ENCODE assay signal across 26 mouse cellular contexts in the genomic region with DNA sequence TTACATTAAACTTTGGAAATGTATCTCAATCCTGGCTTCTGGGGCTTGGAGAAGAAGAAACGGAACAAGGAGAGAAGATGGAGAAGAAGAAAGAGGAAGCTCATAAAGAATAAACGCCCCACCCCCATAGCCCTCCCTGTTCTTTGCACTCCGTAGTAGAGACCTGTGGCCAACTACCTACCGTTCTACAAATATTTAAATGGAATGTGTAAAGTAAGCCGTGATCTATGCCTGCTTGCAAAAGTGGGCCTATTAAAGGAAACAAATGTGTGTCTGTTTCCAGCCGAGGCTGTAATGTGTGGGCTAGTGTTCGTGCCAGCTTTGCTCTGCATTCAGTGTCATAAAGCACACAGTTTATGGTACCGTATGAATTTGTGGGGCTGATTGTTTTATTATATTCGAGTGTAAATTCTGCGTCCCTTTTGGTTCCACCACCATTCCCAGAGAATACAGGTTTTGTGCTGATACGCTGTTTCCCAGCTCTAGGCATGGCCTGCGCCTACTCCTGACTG.
DNase-seq lines count a peak whose midpoint lies in the region; ATAC-seq and TF ChIP-seq lines count a peak whose summit lies in the region.
"Had no signal": no experiment of that assay in that cellular context is flagged by ENCODE, and none has a peak within 500 bp of the region (broad histone marks: within the 10 kb centered on the region; RNA-seq: fewer than 3 reads in every experiment).

No protein-coding gene starts in this region.

- H3K36me3 ChIP-seq in lung, embryonic 16.5 days (ENCODE audit: control insufficient read depth, insufficient read depth, low read length), result no peaks in the 10 kb centered on the region
- no peaks in the 10 kb centered on the region for H3K36me3 ChIP-seq in intestine, embryonic 15.5 days
- H3K36me3 ChIP-seq in limb, embryonic 14.5 days (ENCODE audit: control insufficient read depth, insufficient read depth, low read length), result no peaks in the 10 kb centered on the region
- no peaks in the 10 kb centered on the region for H3K36me3 ChIP-seq in liver, postnatal 0 days (replicated peaks; ENCODE audit: insufficient read depth, low read length)
- H3K36me3 ChIP-seq: forebrain, embryonic 10.5 days; heart, embryonic 15.5 days; hindbrain, embryonic 10.5 days; liver, embryonic 13.5 days; midbrain, embryonic 12.5 days; neural tube, embryonic 12.5 days had no signal

- H3K27me3 ChIP-seq in lung, embryonic 16.5 days (ENCODE audit: control insufficient read depth, insufficient read depth, low read depth, low read length), result peaks cover 4% of the 10 kb centered on the region; the same call in 1 of the 2 replicates
- no peaks in the 10 kb centered on the region for H3K27me3 ChIP-seq in intestine, embryonic 15.5 days (replicated peaks)
- H3K27me3 ChIP-seq in limb, embryonic 14.5 days (ENCODE audit: control insufficient read depth, insufficient read depth, low read length), result no peaks in the 10 kb centered on the region
- no peaks in the 10 kb centered on the region for H3K27me3 ChIP-seq in liver, postnatal 0 days (ENCODE audit: insufficient read depth, low read length)
- H3K27me3 ChIP-seq: heart, embryonic 15.5 days; liver, embryonic 13.5 days; midbrain, embryonic 12.5 days; neural tube, embryonic 12.5 days had no signal

- no peak overlapping the region for H3K4me2 ChIP-seq in lung, embryonic 16.5 days (ENCODE audit: low read depth, low read length)
- H3K4me2 ChIP-seq in intestine, embryonic 15.5 days (replicated peaks), result no peak overlapping the region
- no peak overlapping the region; the same call in 1 of the 2 replicates for H3K4me2 ChIP-seq in limb, embryonic 14.5 days (replicated peaks; ENCODE audit: low read depth, low read length, severe bottlenecking)
- no peak overlapping the region for H3K4me2 ChIP-seq in liver, postnatal 0 days (ENCODE audit: low read depth, low read length)
- H3K4me2 ChIP-seq: heart, embryonic 15.5 days; liver, embryonic 13.5 days; midbrain, embryonic 12.5 days; neural tube, embryonic 12.5 days had no signal

- peak; percentile 59 for DNase-seq in heart, adult 11 months
- no peak for DNase-seq in heart, postnatal 25 days (ENCODE audit: low spot score)
- no peak for DNase-seq in lung, postnatal 36 days
- no peak for DNase-seq in limb, embryonic 14.5 days (ENCODE audit: low spot score)
- DNase-seq in liver, postnatal 0 days, result no peak
- DNase-seq in heart, postnatal 14 days, result no peak
- DNase-seq: adrenal gland, postnatal 25 days; cerebellum, adult 8-10 months; gastrocnemius, postnatal 36 days; kidney, postnatal 4 days; liver, embryonic 13.5 days; lung, postnatal 10 days; right cerebral cortex, adult 18-20 months; right cerebral cortex, postnatal 4 days; thymus, adult 18-20 months had no signal

- H3K4me3 ChIP-seq in lung, embryonic 16.5 days (ENCODE audit: low read length), result no peak overlapping the region
- no peak overlapping the region for H3K4me3 ChIP-seq in intestine, embryonic 15.5 days (replicated peaks)
- H3K4me3 ChIP-seq in limb, embryonic 14.5 days (replicated peaks; ENCODE audit: low read length), result no peak overlapping the region
- no peak overlapping the region for H3K4me3 ChIP-seq in liver, postnatal 0 days (ENCODE audit: low read depth, low read length)
- H3K4me3 ChIP-seq: forebrain, embryonic 10.5 days; heart, embryonic 15.5 days; hindbrain, embryonic 10.5 days; left cerebral cortex, adult 2 months; liver, embryonic 13.5 days; midbrain, embryonic 12.5 days; neural tube, embryonic 12.5 days had no signal

- intact Hi-C loops in heart, postnatal 25 days (cut with DNase I), result no loop called here
- intact Hi-C loops in heart, postnatal 14 days (cut with DNase I), result no loop called here

- TF ChIP-seq CTCF in liver, postnatal 0 days (IDR thresholded peaks at IDR 0.05; ENCODE audit: low read depth), result no peak

- TF ChIP-seq EP300 in liver, postnatal 0 days (IDR thresholded peaks at IDR 0.05; ENCODE audit: low read depth), result no peak

- ATAC-seq in lung, embryonic 16.5 days (ENCODE audit: low read depth), result peak; percentile 51; the same call in 1 of the 2 replicates
- peak; percentile 75 for ATAC-seq in intestine, embryonic 15.5 days
- peak; percentile 50 for ATAC-seq in limb, embryonic 14.5 days (ENCODE audit: low FRiP score, low read depth)
- ATAC-seq in liver, postnatal 0 days, result no peak
- ATAC-seq: CD4-positive, CD25-positive, alpha-beta regulatory T cell, adult 4 months; forebrain, embryonic 16.5 days; inflammation-experienced regulatory T-cells, adult 6 months had no signal

- no peaks in the 10 kb centered on the region for H3K9me3 ChIP-seq in lung, embryonic 16.5 days (ENCODE audit: control insufficient read depth, low read length)
- no peaks in the 10 kb centered on the region for H3K9me3 ChIP-seq in intestine, embryonic 15.5 days
- H3K9me3 ChIP-seq in limb, embryonic 14.5 days (ENCODE audit: control insufficient read depth, low read length), result no peaks in the 10 kb centered on the region
- H3K9me3 ChIP-seq in liver, postnatal 0 days (ENCODE audit: low read length), result no peaks in the 10 kb centered on the region
- H3K9me3 ChIP-seq: forebrain, embryonic 10.5 days; heart, embryonic 15.5 days; hindbrain, embryonic 10.5 days; liver, embryonic 13.5 days; midbrain, embryonic 12.5 days; neural tube, embryonic 12.5 days had no signal

- peaks cover 6% of the 10 kb centered on the region for H3K4me1 ChIP-seq in lung, embryonic 16.5 days (replicated peaks; ENCODE audit: control insufficient read depth, insufficient read depth, low read length)
- 0 out of 2 replicates have a peak, but pooled peaks cover 7% of the 10 kb centered on the region for H3K4me1 ChIP-seq in intestine, embryonic 15.5 days (replicated peaks)
- peaks cover 50% of the 10 kb centered on the region for H3K4me1 ChIP-seq in limb, embryonic 14.5 days (ENCODE audit: control insufficient read depth, insufficient read depth, low read length)
- H3K4me1 ChIP-seq in liver, postnatal 0 days (ENCODE audit: insufficient read depth), result 0 out of 2 replicates have a peak, but pooled peaks cover 3% of the 10 kb centered on the region

- no peak overlapping the region for H3K27ac ChIP-seq in lung, embryonic 16.5 days (ENCODE audit: low read length)
- no peak overlapping the region for H3K27ac ChIP-seq in intestine, embryonic 15.5 days
- H3K27ac ChIP-seq in limb, embryonic 14.5 days (replicated peaks; ENCODE audit: low read depth, low read length), result 0 out of 2 replicates have a peak overlapping the region, but pooled peaks have one; percentile 6
- H3K27ac ChIP-seq in liver, postnatal 0 days (ENCODE audit: low read depth), result no peak overlapping the region
- H3K27ac ChIP-seq: forebrain, embryonic 10.5 days; heart, embryonic 15.5 days; left cerebral cortex, adult 2 months; liver, embryonic 13.5 days; midbrain, embryonic 12.5 days; neural tube, embryonic 12.5 days had no signal

- H3K9ac ChIP-seq in lung, embryonic 16.5 days (ENCODE audit: low read length), result no peak overlapping the region
- no peak overlapping the region for H3K9ac ChIP-seq in intestine, embryonic 15.5 days
- H3K9ac ChIP-seq in limb, embryonic 14.5 days (ENCODE audit: low read depth, low read length, severe bottlenecking), result no peak overlapping the region
- no peak overlapping the region for H3K9ac ChIP-seq in liver, postnatal 0 days (replicated peaks)
- H3K9ac ChIP-seq: heart, embryonic 15.5 days; liver, embryonic 13.5 days; midbrain, embryonic 12.5 days; neural tube, embryonic 12.5 days had no signal

- WGBS in lung, embryonic 16.5 days, result 33% methylated on average over 12 of the region's 12 CpGs
- 24% methylated on average over 12 of the region's 12 CpGs for WGBS in intestine, embryonic 15.5 days
- 32% methylated on average over 12 of the region's 12 CpGs for WGBS in limb, embryonic 14.5 days
- WGBS in liver, postnatal 0 days (ENCODE audit: insufficient replicate concordance), result 64% methylated on average over 12 of the region's 12 CpGs

- TF ChIP-seq POLR2A in limb, embryonic 14.5 days (IDR thresholded peaks at IDR 0.05; ENCODE audit: borderline replicate concordance, extremely low read depth, insufficient read depth, insufficient read length), result no peak
